Mouse (Mus musculus): ENCODE data around the gene Aff4. TPM values are rescaled to one million over a fixed set of nuclear protein-coding genes. Genes with fewer than 3 reads are reported as not detected.

Gene Aff4
- polyA plus RNA-seq, 1 experiment: 856 TPM

DNA sequence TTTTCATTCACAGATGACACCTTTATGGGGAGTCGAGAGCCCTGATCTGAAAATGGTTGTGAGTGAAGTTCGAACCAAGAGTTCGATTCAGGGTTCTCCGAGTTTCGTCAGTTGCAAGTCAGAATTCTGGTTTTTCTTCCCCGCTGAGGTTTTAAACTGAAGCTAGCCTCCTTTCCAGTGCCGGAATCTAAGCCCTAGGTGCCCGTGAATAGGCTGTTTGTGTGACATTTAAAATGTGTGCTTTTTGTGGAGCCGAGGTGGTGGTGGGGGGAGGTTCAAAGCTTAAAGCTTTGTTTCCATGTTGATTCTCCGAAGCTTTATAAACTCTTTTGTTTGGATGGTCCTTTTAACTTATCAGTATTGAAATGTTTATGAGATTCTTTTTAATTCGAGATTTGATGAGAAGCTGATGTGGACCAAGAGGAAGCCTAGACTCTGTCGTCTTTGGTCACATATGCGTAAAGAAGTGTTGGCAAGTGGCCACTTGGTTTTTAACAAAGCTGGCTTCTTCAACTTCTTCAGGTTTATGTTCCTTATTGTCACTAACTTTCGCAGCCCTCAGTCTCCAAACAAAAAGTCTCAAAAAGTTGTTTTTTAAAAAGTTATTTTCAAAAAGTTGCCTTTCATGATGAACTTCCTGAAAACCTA, 1.4 kb downstream of the Aff4 start:
- H3K27ac ChIP-seq (ENCODE audit: insufficient read depth, low read depth, low read length): peak overlapping the region; percentile 65
- TF ChIP-seq CTCF (IDR thresholded peaks at IDR 0.05; ENCODE audit: insufficient read depth, low read depth, low read length) (no peak), POLR2A (IDR thresholded peaks at IDR 0.05; ENCODE audit: insufficient read depth, low read depth, low read length) (no peak)
- H3K4me1 ChIP-seq (ENCODE audit: control insufficient read depth, insufficient read depth, low read length): no peaks in the 10 kb centered on the region
- H3K4me3 ChIP-seq (ENCODE audit: insufficient read depth, low read depth, low read length): peak overlapping the region; percentile 99
- under 1% methylated on average over 14 of the region's 14 CpGs for whole genome bisulfite sequencing

DNA sequence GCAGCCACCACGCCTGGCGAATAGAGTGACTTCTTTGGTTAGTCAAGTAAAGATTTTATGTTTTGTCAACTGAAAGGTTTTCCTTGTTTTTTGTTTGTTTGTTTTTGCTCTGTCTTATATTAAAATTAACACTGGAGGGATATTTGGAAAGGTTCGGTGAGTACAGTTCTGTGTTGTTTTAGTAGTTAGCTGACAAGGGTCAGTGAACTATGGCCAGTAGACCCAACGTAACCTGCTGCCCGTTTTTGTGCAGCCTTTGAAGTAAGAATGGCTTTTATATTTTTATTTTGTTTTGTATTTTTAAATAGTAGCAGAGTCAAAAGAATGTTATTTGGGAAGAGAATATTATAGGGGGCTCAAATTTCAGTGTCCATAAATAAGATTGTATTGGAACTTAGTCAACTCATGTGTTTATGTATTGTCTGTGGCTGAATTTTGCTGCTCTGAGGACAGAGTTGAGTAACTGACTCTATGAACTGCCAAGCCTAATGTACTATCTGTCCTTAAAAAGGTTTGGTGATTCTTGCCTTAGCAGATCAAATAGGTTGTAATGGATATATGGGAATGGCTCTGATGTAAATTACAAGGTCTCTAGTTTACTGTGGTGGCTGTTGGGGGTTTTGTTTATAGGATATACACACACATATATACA, 8.0 kb downstream of the Aff4 start:
- Histone ChIP-seq H3K4me1 (ENCODE audit: control insufficient read depth, insufficient read depth, low read length) (no peaks in the 10 kb centered on the region), H3K4me3 (ENCODE audit: insufficient read depth, low read depth, low read length) (no peak overlapping the region), H3K27ac (ENCODE audit: insufficient read depth, low read depth, low read length) (no peak overlapping the region)
- TF ChIP-seq POLR2A (IDR thresholded peaks at IDR 0.05; ENCODE audit: insufficient read depth, low read depth, low read length) (no peak), CTCF (IDR thresholded peaks at IDR 0.05; ENCODE audit: insufficient read depth, low read depth, low read length) (no peak)
- 81% methylated on average over 5 of the region's 5 CpGs for WGBS

DNA sequence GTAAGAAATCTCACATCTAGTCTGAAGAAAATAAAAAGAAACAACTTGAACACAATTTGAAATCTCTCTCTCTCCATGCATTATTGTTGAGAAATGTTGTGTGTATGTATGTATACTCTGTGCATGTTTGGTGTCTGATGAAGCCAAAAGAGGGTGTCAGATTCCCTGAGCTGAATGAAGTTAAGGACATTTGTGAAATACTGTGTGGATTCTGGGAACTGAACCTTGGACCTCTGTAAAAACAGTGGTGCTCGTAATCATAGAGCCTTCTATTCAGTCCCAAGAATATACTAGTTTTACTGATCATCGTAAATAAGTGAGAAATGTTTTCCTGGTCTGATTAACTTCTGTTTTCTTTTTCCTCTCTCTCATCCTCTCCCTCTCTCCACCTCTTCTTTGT, 16.4 kb downstream of the Aff4 start:
- no peak overlapping the region for H3K4me3 ChIP-seq (ENCODE audit: insufficient read depth, low read depth, low read length)
- WGBS: 68% methylated on average over 2 of the region's 2 CpGs
- no peak for TF ChIP-seq CTCF (IDR thresholded peaks at IDR 0.05; ENCODE audit: insufficient read depth, low read depth, low read length)
- TF ChIP-seq POLR2A (IDR thresholded peaks at IDR 0.05; ENCODE audit: insufficient read depth, low read depth, low read length): no peak
- no peaks in the 10 kb centered on the region for H3K4me1 ChIP-seq (ENCODE audit: control insufficient read depth, insufficient read depth, low read length)
- H3K27ac ChIP-seq (ENCODE audit: insufficient read depth, low read depth, low read length): no peak overlapping the region

DNA sequence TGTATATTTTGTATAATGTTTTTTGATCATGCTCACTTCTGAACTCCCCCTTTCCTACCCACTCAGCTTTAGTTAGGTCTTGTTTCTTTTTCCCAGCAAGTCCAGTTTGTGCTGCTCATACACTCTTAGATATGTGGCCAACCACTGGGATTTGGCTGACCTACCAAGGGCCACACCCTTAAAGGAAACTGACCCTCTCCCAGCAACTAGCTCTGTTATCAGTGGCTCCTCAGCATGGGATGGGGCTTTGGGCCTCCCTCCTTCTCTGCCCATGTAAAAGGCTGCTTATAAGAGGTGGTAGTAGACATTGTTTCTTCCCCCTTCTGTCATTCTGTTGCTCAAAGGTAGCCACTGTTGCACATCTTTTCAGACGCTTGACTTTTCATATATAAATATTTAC, 28.3 kb downstream of the Aff4 start:
- WGBS: 87% methylated on average over 1 of the region's 1 CpGs
- TF ChIP-seq POLR2A (IDR thresholded peaks at IDR 0.05; ENCODE audit: insufficient read depth, low read depth, low read length): no peak
- TF ChIP-seq CTCF (IDR thresholded peaks at IDR 0.05; ENCODE audit: insufficient read depth, low read depth, low read length): no peak
- Histone ChIP-seq H3K4me1 (ENCODE audit: control insufficient read depth, insufficient read depth, low read length) (no peaks in the 10 kb centered on the region), H3K27ac (ENCODE audit: insufficient read depth, low read depth, low read length) (no peak overlapping the region), H3K4me3 (ENCODE audit: insufficient read depth, low read depth, low read length) (no peak overlapping the region)

DNA sequence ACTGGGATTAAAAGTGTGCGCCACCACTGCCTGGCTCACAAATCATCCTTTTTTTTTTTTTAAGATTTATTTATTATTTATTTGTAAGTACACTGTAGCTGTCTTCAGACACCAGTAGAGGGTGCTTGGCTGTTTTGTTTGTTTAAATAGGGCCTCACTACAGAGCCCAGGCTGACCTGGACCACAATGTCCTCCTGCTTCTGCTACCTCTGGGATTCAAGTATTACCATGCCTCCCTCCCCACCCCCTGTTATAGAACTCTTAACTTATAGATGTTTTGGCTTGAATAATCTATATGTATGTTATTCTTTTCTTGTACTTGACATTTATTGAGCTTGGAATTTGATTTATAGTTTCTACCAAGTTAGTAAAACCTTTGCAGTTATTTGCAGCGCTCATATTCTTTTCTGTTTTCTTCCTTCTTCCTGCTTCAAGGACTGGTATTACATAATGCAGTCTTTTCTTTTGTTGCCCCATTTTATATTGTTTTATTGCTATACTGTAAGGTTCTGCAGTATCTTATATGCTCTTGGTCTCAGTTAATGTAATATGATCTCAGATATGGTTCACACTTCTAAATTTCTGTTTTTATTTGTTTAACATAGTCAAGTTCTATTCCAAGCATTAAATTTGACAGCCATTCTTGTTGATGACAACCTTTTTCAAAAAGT, 33.3 kb downstream of the Aff4 start:
- H3K27ac ChIP-seq (ENCODE audit: insufficient read depth, low read depth, low read length): no peak overlapping the region
- no peak overlapping the region for H3K4me3 ChIP-seq (ENCODE audit: insufficient read depth, low read depth, low read length)
- no peaks in the 10 kb centered on the region for H3K4me1 ChIP-seq (ENCODE audit: control insufficient read depth, insufficient read depth, low read length)
- TF ChIP-seq POLR2A (IDR thresholded peaks at IDR 0.05; ENCODE audit: insufficient read depth, low read depth, low read length): no peak
- no peak for TF ChIP-seq CTCF (IDR thresholded peaks at IDR 0.05; ENCODE audit: insufficient read depth, low read depth, low read length)
- 94% methylated on average over 2 of the region's 2 CpGs for WGBS

DNA sequence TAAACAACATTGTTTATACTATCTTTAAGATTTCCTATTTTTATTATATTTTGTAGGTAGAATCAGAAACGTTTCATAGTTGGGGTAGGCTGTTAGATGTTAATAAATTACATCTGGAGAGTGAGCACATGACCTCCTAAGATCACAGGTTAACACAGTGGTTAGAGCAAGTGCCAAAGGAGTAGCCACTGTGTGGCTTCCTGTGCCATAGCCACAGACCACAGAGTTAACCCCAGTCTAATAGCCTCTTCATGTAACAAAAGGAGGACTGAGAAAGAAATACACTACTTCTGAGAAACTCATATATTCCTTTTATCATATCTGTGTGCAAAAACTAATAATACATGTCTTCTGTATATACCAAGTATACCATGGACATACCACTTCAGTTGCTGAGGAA, 43.2 kb downstream of the Aff4 start:
- Histone ChIP-seq H3K27ac (ENCODE audit: insufficient read depth, low read depth, low read length) (no peak overlapping the region), H3K4me3 (ENCODE audit: insufficient read depth, low read depth, low read length) (no peak overlapping the region), H3K4me1 (ENCODE audit: control insufficient read depth, insufficient read depth, low read length) (no peaks in the 10 kb centered on the region)
- 84% methylated on average over 1 of the region's 1 CpGs for WGBS
- TF ChIP-seq CTCF (IDR thresholded peaks at IDR 0.05; ENCODE audit: insufficient read depth, low read depth, low read length) (no peak), POLR2A (IDR thresholded peaks at IDR 0.05; ENCODE audit: insufficient read depth, low read depth, low read length) (no peak)

DNA sequence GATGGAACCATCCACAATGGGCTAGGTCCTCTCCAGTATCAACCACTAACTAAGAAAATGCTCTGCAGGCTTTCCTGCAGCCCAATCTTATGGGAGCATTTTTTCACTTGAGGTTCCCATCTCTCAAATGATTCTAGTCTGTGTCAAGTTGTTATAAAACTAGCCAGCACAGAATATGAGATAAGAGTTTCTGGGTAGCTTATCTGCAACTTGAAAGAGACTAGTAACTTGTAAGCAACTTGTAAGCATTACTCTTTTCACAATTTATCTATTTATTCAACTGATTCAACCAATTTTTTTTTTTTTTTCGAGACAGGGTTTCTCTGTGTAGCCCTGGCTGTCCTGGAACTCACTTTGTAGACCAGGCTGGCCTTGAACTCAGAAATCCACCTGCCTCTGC, 53.0 kb downstream of the Aff4 start:
- Histone ChIP-seq H3K4me3 (ENCODE audit: insufficient read depth, low read depth, low read length) (no peak overlapping the region), H3K4me1 (ENCODE audit: control insufficient read depth, insufficient read depth, low read length) (0 out of 2 replicates have a peak, but pooled peaks cover 4% of the 10 kb centered on the region), H3K27ac (ENCODE audit: insufficient read depth, low read depth, low read length) (no peak overlapping the region)
- TF ChIP-seq CTCF (IDR thresholded peaks at IDR 0.05; ENCODE audit: insufficient read depth, low read depth, low read length) (no peak), POLR2A (IDR thresholded peaks at IDR 0.05; ENCODE audit: insufficient read depth, low read depth, low read length) (no peak)
- WGBS: 100% methylated on average over 1 of the region's 1 CpGs

DNA sequence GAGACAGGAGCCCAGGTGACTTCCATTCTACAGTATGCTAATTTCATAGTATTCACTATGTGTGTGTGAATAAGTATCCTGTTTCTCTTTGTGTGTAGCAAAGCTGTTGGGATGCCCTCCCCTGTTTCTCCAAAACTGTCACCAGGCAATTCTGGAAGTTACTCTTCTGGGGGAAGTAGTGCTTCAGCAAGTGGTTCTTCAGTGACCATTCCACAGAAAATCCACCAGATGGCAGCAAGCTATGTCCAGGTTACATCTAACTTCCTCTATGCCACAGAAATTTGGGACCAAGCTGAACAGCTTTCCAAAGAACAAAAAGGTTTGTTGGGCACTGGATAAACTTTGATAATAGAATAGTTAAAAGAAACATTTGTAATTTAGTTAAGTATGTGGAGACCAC, 61.1 kb downstream of the Aff4 start:
- TF ChIP-seq POLR2A (IDR thresholded peaks at IDR 0.05; ENCODE audit: insufficient read depth, low read depth, low read length): no peak
- no peak for TF ChIP-seq CTCF (IDR thresholded peaks at IDR 0.05; ENCODE audit: insufficient read depth, low read depth, low read length)
- no peaks in the 10 kb centered on the region for H3K4me1 ChIP-seq (ENCODE audit: control insufficient read depth, insufficient read depth, low read length)
- H3K27ac ChIP-seq (ENCODE audit: insufficient read depth, low read depth, low read length): no peak overlapping the region
- no peak overlapping the region for H3K4me3 ChIP-seq (ENCODE audit: insufficient read depth, low read depth, low read length)

DNA sequence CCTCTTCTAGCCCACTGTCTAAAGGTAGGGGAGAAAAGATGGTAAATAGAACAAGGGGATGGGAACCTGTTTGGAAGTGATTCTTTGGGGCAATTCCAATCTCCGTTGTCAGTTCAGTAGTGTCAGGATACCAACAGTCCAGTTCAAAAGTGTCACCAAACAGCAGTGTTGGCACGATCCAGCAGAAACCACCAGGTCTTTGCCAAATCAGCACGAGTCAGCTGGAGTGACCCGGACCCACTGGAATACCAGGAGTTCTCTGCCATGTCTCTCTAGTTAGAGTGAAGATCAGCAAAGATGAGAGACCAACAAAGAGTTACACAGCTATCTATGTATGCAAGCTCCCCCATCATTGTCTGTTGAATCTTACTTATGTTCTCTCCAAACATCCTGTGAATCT, 63.2 kb downstream of the Aff4 start:
- H3K4me1 ChIP-seq (ENCODE audit: control insufficient read depth, insufficient read depth, low read length): no peaks in the 10 kb centered on the region
- 85% methylated on average over 4 of the region's 4 CpGs for WGBS
- no peak overlapping the region for H3K27ac ChIP-seq (ENCODE audit: insufficient read depth, low read depth, low read length)
- H3K4me3 ChIP-seq (ENCODE audit: insufficient read depth, low read depth, low read length): no peak overlapping the region
- no peak for TF ChIP-seq POLR2A (IDR thresholded peaks at IDR 0.05; ENCODE audit: insufficient read depth, low read depth, low read length)

Data from olfactory bulb, adult 2 months (tissue).